Mouse (Mus musculus) kidney, postnatal 14 days (tissue): Measurements from ENCODE around the gene Chst3.
"Not testable (repeated sequence)": the region's sequence is repeated elsewhere in the genome, so short reads cannot be mapped to it uniquely, and the experiment has no call there.

Experiments used
- DNase-seq: peaks from one replicate; pipeline ENCODE4 v3.0.0; 2022; ENCODE audit warnings: mixed read lengths

Chst3 gene

GRCm38 (mm10) chr10:60195087-60195486, 24.0 kb downstream of the Chst3 start:
- peak; percentile 85 for DNase-seq

- DNase-seq: peak; percentile 78
Measured at GRCm38 (mm10) chr10:60193532-60194423, 25.3 kb downstream of the Chst3 start.

GRCm38 (mm10) chr10:60191796-60192195, 27.3 kb downstream of the Chst3 start:
- peak; percentile 83 for DNase-seq

- no peak for DNase-seq
Measured at GRCm38 (mm10) chr10:60189534-60190186, 29.4 kb downstream of the Chst3 start.

- DNase-seq: no peak
Measured at GRCm38 (mm10) chr10:60186191-60186945, 32.7 kb downstream of the Chst3 start.

GRCm38 (mm10) chr10:60185023-60185709, 33.9 kb downstream of the Chst3 start:
- DNase-seq: no peak

- DNase-seq: not testable (repeated sequence)
Measured at GRCm38 (mm10) chr10:60175306-60175705, 43.8 kb downstream of the Chst3 start.

- no peak for DNase-seq
Measured at GRCm38 (mm10) chr10:60174506-60174905, 44.6 kb downstream of the Chst3 start.

GRCm38 (mm10) chr10:60173035-60173434, 46.0 kb downstream of the Chst3 start:
- peak; percentile 48 for DNase-seq

- DNase-seq: no peak
Measured at GRCm38 (mm10) chr10:60172306-60172705, 46.8 kb downstream of the Chst3 start.

- DNase-seq: no peak
Measured at GRCm38 (mm10) chr10:60171368-60171767, 47.7 kb downstream of the Chst3 start.

- no peak for DNase-seq
Measured at GRCm38 (mm10) chr10:60170326-60171089, 48.6 kb downstream of the Chst3 start.

- DNase-seq: no peak
Measured at GRCm38 (mm10) chr10:60168960-60169359, 50.1 kb downstream of the Chst3 start.

- no peak for DNase-seq
Measured at GRCm38 (mm10) chr10:60168306-60168705, 50.8 kb downstream of the Chst3 start.

GRCm38 (mm10) chr10:60166068-60166467, 53.0 kb downstream of the Chst3 start:
- no peak for DNase-seq

GRCm38 (mm10) chr10:60164869-60165268, 54.2 kb downstream of the Chst3 start:
- no peak for DNase-seq

- no peak for DNase-seq
Measured at GRCm38 (mm10) chr10:60162973-60163255, 56.1 kb downstream of the Chst3 start.

- DNase-seq: not testable (repeated sequence)
Measured at GRCm38 (mm10) chr10:60162184-60162972, 56.7 kb downstream of the Chst3 start.

- not testable (repeated sequence) for DNase-seq
Measured at GRCm38 (mm10) chr10:60161397-60161796, 57.7 kb downstream of the Chst3 start.

GRCm38 (mm10) chr10:60158144-60158543, 60.9 kb downstream of the Chst3 start:
- no peak for DNase-seq

GRCm38 (mm10) chr10:60156016-60156415, 63.0 kb downstream of the Chst3 start:
- no peak for DNase-seq
